Mouse (Mus musculus): ENCODE results near the gene Slc4a8.

DNA sequence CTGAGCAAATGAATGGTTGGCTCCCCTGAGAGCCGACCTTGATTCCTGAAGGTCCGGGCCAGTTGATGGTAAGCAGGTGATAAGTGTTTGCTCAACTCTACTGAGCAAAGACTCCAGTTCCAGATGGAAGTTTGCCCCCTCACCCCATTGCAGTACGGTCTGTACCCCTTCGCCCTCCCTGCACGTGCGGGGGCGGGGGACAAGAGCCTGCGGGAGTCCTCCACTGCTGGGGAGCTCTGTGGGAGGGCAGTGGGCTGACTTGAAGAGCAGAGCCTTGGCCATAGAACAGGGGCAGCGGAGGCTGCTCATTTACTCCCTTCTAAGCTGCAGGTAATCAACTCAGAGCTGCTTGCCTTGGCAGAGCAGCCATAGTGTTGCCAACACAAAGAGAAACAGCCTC is 5.3 kb downstream of the Slc4a8 start:
- TF ChIP-seq CTCF (IDR thresholded peaks at IDR 0.05; ENCODE audit: insufficient read depth, low read depth, low read length) (no peak), POLR2A (IDR thresholded peaks at IDR 0.05; ENCODE audit: insufficient read depth, low read depth, low read length) (no peak)
